Mouse (Mus musculus) A20 (cell line): ENCODE measurements around the gene Prss57.

ENCODE experiments used
- DNase-seq: peaks from one replicate; pipeline ENCODE4 v3.0.0-alpha.2; 2011; ENCODE audit warnings: low read depth, low spot score

Prss57 gene

GRCm38 (mm10) chr10:79807826-79808225 lies 17.1 kb upstream of the Prss57 start:
- no peak for DNase-seq

DNA sequence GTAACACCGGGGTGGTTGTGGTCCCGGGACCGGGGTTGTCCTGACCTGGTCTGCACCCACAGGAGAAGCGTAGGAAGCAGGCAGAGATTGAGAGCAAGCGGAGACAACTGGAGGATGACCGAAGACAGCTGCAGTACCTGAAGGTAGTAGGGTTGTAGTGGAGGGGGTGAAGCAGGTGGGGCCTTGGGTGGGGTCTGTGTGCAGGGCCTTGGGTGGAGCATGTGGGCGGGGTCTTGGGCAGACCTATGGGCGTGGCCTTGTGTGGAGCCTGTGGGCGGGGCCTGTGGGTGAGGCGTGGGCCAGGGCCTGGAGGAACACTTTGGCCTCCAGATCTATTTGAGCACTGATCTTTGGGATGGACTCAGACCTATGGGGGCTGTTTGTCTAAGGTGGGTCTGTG lies 16.2 kb upstream of the Prss57 start:
- peak; percentile 23 for DNase-seq

GRCm38 (mm10) chr10:79806331-79806730 lies 15.6 kb upstream of the Prss57 start:
- DNase-seq: no peak

DNA sequence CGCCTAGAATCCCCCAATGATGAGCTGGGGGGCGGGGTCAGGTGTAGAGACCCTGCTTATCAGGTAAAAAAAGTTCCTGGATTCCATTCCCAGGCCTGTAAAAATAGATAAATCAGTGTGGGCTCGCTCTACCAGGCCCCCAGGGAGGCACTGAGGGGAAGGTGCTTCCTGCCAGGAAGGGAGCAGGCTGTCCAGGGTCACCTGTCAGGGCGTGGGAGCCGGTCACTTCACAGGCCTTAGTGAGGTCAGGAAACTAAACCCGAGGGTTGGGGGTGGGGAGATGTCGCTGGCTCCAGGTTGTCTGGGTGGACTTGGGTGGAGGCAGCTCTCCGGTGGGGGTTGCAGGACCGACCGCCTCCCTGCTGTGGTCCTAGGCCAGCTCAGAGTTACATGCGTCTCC lies 14.9 kb upstream of the Prss57 start:
- no peak for DNase-seq

DNA sequence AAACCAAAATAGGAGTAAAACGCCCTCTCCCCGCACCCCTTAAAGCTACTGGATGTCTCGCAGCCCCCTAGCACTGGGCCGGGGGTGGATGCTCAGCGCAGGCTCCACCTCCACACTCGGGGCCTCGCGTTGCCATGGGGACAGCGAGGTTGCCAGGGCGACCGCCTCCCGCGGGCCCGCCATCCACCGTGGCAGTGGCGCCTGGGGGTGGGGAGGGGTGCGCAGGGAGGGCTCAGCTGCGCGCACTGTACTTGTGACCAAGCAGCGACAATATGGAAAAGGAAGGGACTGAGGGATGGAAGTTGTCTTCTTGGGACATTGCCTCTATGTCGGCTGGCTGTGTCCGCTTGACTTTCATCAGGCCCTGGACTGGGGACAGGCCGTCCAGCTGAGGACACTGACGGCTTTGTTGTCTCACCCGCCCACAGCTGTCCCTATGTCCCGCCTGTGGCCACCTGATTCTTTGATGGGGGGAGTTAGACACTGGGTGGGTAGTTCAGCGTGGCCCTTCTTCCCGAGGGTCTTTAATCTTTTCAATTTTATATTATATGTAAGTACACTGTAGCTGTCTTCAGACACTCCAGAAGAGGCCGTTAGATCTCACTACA lies 13.1 kb upstream of the Prss57 start:
- no peak for DNase-seq

DNA sequence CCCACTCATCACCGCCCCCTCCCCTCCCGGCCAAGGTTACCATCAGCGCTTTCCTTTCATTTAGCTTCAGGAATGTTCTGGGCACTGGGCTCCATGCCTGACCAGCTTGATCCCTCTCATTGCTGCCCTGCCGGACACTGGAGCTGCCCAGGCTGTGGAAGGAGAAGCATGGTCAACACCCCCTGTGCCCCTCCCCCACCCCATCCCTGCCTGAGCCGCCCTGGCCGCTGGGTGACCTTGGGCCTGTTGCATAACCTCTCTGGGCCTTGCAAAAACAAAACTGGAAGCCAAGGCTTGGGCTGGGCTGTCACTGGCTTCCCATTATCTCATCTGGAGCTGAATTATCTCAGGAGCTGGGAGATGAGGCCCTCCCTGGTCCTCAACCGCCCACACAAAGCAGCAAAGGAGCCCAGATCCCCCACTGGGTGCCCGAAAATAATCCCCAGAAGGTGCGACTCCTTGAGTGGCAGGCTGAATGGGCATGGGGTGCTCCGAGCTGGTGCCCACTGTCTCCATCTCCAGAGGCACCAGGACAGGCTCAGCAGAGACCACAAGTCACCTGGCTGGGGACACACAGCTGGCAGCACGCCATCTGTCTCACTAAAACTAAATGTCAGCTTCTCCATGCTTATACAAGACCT lies 11.7 kb upstream of the Prss57 start:
- DNase-seq: no peak

- DNase-seq: no peak
Measured at GRCm38 (mm10) chr10:79801837-79802236, 11.1 kb upstream of the Prss57 start.

DNA sequence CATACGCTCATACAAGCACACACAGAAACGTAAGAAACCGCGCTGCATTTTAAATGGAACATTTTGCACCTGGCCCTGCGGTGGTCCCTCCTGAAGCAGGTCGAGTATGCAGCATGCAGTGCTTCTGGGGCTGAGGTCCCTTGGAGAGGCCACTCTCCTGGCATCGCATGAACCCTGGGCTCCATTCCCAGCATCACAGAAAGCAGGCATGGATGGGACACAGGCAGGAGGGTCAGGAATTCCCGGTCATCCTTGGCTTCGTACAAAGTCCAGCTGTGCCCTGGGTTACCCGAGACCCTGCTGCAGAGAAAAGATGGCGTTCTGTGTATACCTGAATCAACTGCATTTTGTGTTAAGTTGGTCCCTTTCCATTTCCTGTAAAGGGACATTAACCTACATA lies 9.7 kb upstream of the Prss57 start:
- DNase-seq: no peak

DNA sequence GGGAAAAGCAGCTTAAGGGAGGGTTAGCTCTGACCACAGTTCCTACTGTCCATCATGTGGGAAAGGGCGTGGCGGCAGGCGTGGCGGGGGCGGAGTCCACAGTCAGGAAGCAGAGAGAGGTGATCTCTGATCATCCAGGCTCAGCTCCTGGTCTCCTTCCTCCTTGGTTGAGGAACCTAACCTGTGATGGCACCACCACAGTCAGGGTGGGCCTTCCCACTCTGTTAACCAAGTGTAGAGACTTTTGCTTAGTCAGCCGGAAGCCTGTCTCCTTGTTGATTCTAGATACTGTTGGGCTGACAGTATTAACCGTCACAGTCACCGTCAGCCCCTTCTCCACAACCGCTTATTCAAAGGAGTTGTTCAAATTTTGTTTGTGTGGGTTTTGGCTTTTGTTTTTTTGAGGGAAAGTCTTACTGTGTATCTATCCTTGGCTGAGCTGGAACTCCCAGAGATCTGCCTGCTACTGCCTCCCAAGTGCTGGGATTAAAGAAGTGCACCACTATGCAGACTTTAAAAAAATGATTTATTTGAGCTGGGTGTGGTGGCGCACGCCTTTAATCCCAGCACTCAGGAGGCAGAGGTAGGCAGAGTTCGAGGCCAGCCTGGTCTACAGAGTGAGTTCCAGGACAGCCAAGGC lies 7.6 kb upstream of the Prss57 start:
- DNase-seq: peak; percentile 80

DNA sequence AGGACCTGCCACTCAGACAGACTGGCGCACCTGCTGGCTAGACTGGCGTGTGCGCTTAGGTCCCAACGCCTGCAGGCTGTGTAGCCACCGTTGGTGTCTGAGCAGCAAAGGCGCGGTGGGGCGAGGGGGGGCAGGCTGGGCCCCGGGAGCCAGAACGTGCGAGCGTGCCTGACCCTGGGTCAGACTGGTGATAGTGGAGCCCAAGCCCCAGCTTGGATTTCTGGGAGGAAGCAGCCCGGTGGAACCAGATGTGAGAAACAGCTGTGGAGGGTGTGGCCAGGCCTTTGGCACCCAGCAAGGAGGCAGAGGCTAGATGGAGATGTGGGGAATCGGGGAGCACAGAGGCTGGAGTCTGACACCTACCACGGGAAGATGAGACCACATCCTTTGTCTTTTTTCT lies 6.6 kb upstream of the Prss57 start:
- DNase-seq: peak; percentile 67

GRCm38 (mm10) chr10:79795905-79796304 lies 5.1 kb upstream of the Prss57 start:
- DNase-seq: peak; percentile 47

DNA sequence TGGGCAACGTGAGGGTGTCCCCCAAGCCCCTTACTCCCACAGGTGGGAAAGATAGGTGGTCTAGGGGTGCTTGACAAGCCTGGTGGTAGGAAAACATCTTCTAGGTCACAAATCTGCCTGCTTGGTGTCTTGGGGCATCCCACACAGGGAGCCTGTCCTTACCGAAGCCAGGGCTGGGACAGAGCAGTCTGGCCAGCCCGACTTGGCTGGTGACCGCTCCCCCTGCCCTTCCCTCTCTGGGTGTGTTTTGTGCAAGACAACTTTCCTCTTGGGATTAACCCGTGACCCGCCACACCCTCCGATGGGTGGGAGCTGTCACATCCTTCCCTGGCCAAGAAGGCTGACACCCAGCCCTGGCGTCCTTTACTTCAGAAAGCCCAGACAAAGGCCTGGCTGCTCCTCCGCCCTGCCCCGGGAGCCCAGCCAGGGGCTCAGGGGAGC lies 3.8 kb upstream of the Prss57 start:
- DNase-seq: no peak

- DNase-seq: no peak
Measured at GRCm38 (mm10) chr10:79793738-79794490, 3.2 kb upstream of the Prss57 start.

GRCm38 (mm10) chr10:79793051-79793737 lies 2.4 kb upstream of the Prss57 start, which contains the start of gene Palm:
Gene Palm (plus strand): TSS chr10:79793572.
- peak; percentile 83 for DNase-seq

DNA sequence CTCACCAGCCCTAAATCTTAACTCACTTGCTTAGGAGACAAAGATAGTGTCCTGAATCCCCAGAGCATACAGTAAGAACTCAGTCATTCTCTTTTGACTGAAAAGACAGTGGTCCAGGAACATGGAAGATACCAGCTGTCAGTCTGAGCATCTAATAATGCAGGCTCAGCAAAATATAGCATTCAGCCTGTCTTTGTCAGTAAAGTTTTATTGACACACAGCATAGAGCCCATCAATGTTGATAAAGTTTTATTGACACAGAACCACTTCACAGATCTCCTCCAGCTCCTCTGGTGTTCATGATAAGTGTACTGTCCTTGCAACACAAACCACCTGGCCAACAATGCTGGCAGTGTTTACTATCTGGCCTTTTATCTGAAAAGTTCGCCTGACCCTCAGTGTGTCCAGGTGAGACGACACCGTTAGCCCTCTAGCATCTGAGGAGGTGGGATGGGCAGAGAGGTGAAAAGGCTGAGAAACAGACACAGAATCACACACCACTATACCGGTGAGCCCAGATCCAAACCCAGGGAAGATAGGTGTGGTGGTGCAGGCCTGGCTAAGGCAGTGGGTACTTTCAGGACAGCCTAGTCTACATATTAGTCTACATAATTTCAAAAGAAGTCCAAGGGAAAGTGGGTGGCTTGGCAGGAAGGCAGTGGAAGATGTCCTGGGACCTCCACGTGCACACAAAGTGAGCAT lies 1.7 kb upstream of the Prss57 start:
- no peak for DNase-seq

- DNase-seq: no peak
Measured at GRCm38 (mm10) chr10:79789581-79789980, 1.2 kb downstream of the Prss57 start.

DNA sequence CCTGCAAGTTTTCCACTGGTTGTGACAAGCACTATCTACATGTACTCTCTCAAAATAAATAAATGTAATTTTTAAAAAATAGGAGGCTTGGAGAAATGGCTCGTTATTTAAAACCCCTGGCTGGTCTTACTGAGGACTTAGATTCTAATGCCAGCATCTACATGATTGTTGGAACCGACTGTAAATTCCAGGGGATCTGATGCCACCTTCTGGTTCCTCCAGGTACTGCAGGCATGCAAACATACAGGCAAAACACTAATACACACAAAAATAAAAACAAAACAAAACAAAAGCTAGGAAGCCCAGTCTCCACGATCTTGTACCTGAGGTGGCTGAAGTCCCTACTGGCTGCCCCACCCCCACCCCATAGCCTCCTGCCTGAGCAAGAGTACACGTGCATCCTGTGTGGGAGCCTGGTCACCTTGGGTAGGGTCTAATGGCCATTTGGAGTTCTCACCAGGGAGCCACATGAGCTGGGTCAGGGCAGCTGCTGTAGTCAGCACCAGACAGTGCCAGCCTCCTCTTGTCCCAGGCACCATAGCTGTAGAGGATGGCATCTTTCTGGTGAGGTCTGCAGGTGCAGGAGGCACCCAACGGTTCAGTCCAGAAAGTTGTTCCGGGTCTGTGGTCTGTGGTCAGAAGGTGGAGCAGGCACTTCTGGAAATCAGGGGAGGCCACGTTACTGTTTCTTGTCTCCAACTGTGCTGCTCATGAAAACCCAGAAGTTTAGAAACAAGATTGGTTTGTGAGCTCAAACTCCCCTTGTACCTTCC lies 2.2 kb downstream of the Prss57 start:
- DNase-seq: peak; percentile 70

GRCm38 (mm10) chr10:79783920-79784800 lies 6.6 kb downstream of the Prss57 start:
- peak; percentile 63 for DNase-seq

- no peak for DNase-seq
Measured at GRCm38 (mm10) chr10:79783050-79783449, 7.7 kb downstream of the Prss57 start.
